In the genomic region with DNA sequence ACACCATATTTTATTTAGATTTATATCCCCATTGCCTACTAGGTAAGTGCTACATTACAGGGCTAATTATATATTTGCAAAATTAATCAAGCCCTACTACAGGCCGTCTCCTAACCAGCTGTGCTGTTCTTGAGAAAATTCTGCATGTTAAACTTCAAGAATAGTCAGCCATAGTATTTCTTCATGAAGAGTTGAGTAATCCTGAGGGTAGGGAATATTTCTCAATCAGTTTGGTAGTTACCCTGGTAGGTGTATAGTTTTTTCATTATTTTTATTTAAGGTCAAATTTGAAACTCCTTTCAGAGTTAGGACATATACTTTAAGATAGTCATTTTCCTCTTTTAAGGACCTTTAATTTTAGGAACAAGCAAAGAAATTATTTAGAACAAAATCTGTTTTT, we compare ENCODE assay signal across 14 mouse cellular contexts. TPM values are rescaled to one million over a fixed set of nuclear protein-coding genes. Genes with fewer than 3 reads are reported as not detected.
"Had no signal": no experiment of that assay in that cellular context is flagged by ENCODE, and none has a peak within 500 bp of the region (broad histone marks: within the 10 kb centered on the region; RNA-seq: fewer than 3 reads in every experiment).

No protein-coding gene starts in this region.

- H3K4me3 ChIP-seq: intestine, embryonic 15.5 days; kidney, embryonic 15.5 days; left cerebral cortex, adult 2 months; limb, embryonic 10.5 days; neural tube, embryonic 13.5 days; stomach, embryonic 15.5 days had no signal

- ATAC-seq: intestine, embryonic 15.5 days had no signal

- H3K4me2 ChIP-seq: intestine, embryonic 15.5 days; kidney, embryonic 15.5 days; neural tube, embryonic 13.5 days; stomach, embryonic 15.5 days had no signal

- DNase-seq: kidney, adult 18-20 months; kidney, postnatal 14 days; lung, adult 2 months; lung, postnatal 10 days; midbrain, embryonic 14.5 days; right cerebral cortex, postnatal 14 days; thymus, adult 2 months; thymus, postnatal 25 days had no signal

- H3K27me3 ChIP-seq: intestine, embryonic 15.5 days; kidney, embryonic 15.5 days; neural tube, embryonic 13.5 days; stomach, embryonic 15.5 days had no signal

- H3K9ac ChIP-seq: intestine, embryonic 15.5 days; kidney, embryonic 15.5 days; neural tube, embryonic 13.5 days; stomach, embryonic 15.5 days had no signal

- H3K9me3 ChIP-seq: intestine, embryonic 15.5 days; kidney, embryonic 15.5 days; limb, embryonic 10.5 days; neural tube, embryonic 13.5 days; stomach, embryonic 15.5 days had no signal

- H3K27ac ChIP-seq: intestine, embryonic 15.5 days; kidney, embryonic 15.5 days; left cerebral cortex, adult 2 months; limb, embryonic 10.5 days; neural tube, embryonic 13.5 days; stomach, embryonic 15.5 days had no signal

RNA-seq across cellular contexts. Expression of gene Gm43064, which starts 3.7 kb away (rescaled TPM):
- polyA plus RNA-seq: intestine, embryonic 15.5 days; lung, adult 2 months; midbrain, embryonic 14.5 days had no signal

RNA-seq across cellular contexts. Expression of gene Bcl2l15, which starts 26.7 kb away (rescaled TPM):
- polyA plus RNA-seq: lung, adult 2 months had no signal
